In genomic region chr13:32831505-32832273, GRCm38 (mm10) we compare ENCODE assay signal across 20 mouse cellular contexts. TPM values are rescaled to one million over a fixed set of nuclear protein-coding genes. Genes with fewer than 3 reads are reported as not detected.
A peak's percentile ranks its signal among the peaks of the same experiment; 100 is the strongest.
DNase-seq lines count a peak whose midpoint lies in the region; ATAC-seq and TF ChIP-seq lines count a peak whose summit lies in the region.
"Had no signal": no experiment of that assay in that cellular context is flagged by ENCODE, and none has a peak within 500 bp of the region (broad histone marks: within the 10 kb centered on the region; RNA-seq: fewer than 3 reads in every experiment).

No protein-coding gene starts in this region.

- no peak overlapping the region for H3K9ac ChIP-seq in intestine, postnatal 0 days (ENCODE audit: low read depth, low read length)
- no peak overlapping the region for H3K9ac ChIP-seq in kidney, embryonic 16.5 days (replicated peaks; ENCODE audit: low read length)
- H3K9ac ChIP-seq: forebrain, postnatal 0 days; limb, embryonic 15.5 days; neural tube, embryonic 15.5 days had no signal

- no peak overlapping the region for H3K4me3 ChIP-seq in intestine, postnatal 0 days (ENCODE audit: low read depth, low read length)
- H3K4me3 ChIP-seq in kidney, embryonic 16.5 days (ENCODE audit: low read length) = no peak overlapping the region
- H3K4me3 ChIP-seq: limb, embryonic 15.5 days; neural tube, embryonic 15.5 days had no signal

- no peak for TF ChIP-seq CTCF in intestine, postnatal 0 days (IDR thresholded peaks at IDR 0.05; ENCODE audit: low read depth)

- H3K36me3 ChIP-seq in intestine, postnatal 0 days (ENCODE audit: control insufficient read depth, insufficient read depth) = no peaks in the 10 kb centered on the region
- H3K36me3 ChIP-seq in splenic B cell, adult 2 months (ENCODE audit: control insufficient read depth, insufficient read depth, low read length, poor library complexity, severe bottlenecking) = no peaks in the 10 kb centered on the region
- no peaks in the 10 kb centered on the region for H3K36me3 ChIP-seq in kidney, embryonic 16.5 days (ENCODE audit: insufficient read depth, low read length)
- H3K36me3 ChIP-seq: limb, embryonic 15.5 days; neural tube, embryonic 15.5 days had no signal

- no peaks in the 10 kb centered on the region; the same call in 1 of the 2 replicates for H3K4me1 ChIP-seq in intestine, postnatal 0 days (replicated peaks; ENCODE audit: control insufficient read depth, insufficient read depth, low read length)
- H3K4me1 ChIP-seq in kidney, embryonic 16.5 days (ENCODE audit: insufficient read depth, low read length) = no peaks in the 10 kb centered on the region
- H3K4me1 ChIP-seq: limb, embryonic 15.5 days had no signal

- peak overlapping the region; percentile 30; the same call in 1 of the 2 replicates for H3K4me2 ChIP-seq in intestine, postnatal 0 days (replicated peaks; ENCODE audit: low read depth)
- no peak overlapping the region for H3K4me2 ChIP-seq in kidney, embryonic 16.5 days (replicated peaks; ENCODE audit: low read depth, low read length)
- H3K4me2 ChIP-seq: heart, embryonic 11.5 days; limb, embryonic 15.5 days; neural tube, embryonic 15.5 days had no signal

- H3K9me3 ChIP-seq in intestine, postnatal 0 days (ENCODE audit: control insufficient read depth) = no peaks in the 10 kb centered on the region
- no peaks in the 10 kb centered on the region for H3K9me3 ChIP-seq in kidney, embryonic 16.5 days (ENCODE audit: low read length)
- H3K9me3 ChIP-seq: limb, embryonic 15.5 days; neural tube, embryonic 15.5 days had no signal

- peak; percentile 72 for ATAC-seq in intestine, postnatal 0 days
- ATAC-seq in kidney, embryonic 16.5 days (ENCODE audit: low FRiP score, low TSS enrichment) = no peak
- ATAC-seq: forebrain, postnatal 0 days had no signal

- WGBS in intestine, postnatal 0 days = 40% methylated on average over 3 of the region's 3 CpGs
- 60% methylated on average over 3 of the region's 3 CpGs for WGBS in kidney, embryonic 16.5 days

- DNase-seq in adrenal gland, postnatal 10 days = peak; percentile 25
- no peak for DNase-seq in adrenal gland, postnatal 4 days (ENCODE audit: low spot score in 2 of 2)
- peak; percentile 64 for DNase-seq in lung, postnatal 25 days (ENCODE audit: low spot score)
- no peak for DNase-seq in lung, postnatal 14 days
- DNase-seq in splenic B cell, adult 2 months (ENCODE audit: low read depth, low spot score) = peak; percentile 91
- no peak for DNase-seq in gastrocnemius, postnatal 25 days
- DNase-seq: cerebellum, adult 18-20 months; forebrain, postnatal 0 days; gastrocnemius, postnatal 10 days; heart, postnatal 4 days; kidney, postnatal 4 days; thymus, postnatal 25 days had no signal

- no peaks in the 10 kb centered on the region for H3K27me3 ChIP-seq in intestine, postnatal 0 days (replicated peaks; ENCODE audit: control insufficient read depth, insufficient read depth, low read length)
- H3K27me3 ChIP-seq in splenic B cell, adult 2 months (ENCODE audit: control insufficient read depth, insufficient read depth, low read length, poor library complexity, severe bottlenecking) = no peaks in the 10 kb centered on the region
- no peaks in the 10 kb centered on the region for H3K27me3 ChIP-seq in kidney, embryonic 16.5 days (ENCODE audit: insufficient read depth, low read length)
- H3K27me3 ChIP-seq: limb, embryonic 15.5 days; neural tube, embryonic 15.5 days had no signal

- peak overlapping the region; percentile 51 for H3K27ac ChIP-seq in intestine, postnatal 0 days (ENCODE audit: low read depth, low read length)
- no peak overlapping the region for H3K27ac ChIP-seq in kidney, embryonic 16.5 days (ENCODE audit: low read length)
- H3K27ac ChIP-seq: limb, embryonic 15.5 days; neural tube, embryonic 15.5 days had no signal

RNA-seq across cellular contexts. Expression of gene Serpinb1a, which starts 19.3 kb away (rescaled TPM):
- total RNA-seq in adrenal gland, postnatal 10 days (2021) = 10 to 100 TPM; 43.8 to 67.3 TPM
- 10 to 100 TPM; 32.7 to 41.3 TPM for total RNA-seq in adrenal gland, postnatal 4 days (2021)
- polyA plus RNA-seq in intestine, postnatal 0 days (2015; fragmentation: Nextera tagmentation; extraction: Ambion mirVana) = 598 and 670 TPM in 2 replicates
- 10.3 and 12.1 TPM in 2 replicates for polyA plus RNA-seq in kidney, embryonic 16.5 days (2015; fragmentation: Nextera tagmentation; extraction: Ambion mirVana)
- total RNA-seq in gastrocnemius, postnatal 25 days (2021) = 1 to 10 TPM; 5.4 to 7.8 TPM

RNA-seq across cellular contexts. Expression of gene D930007J09Rik, which starts 29.0 kb away (rescaled TPM):
- total RNA-seq in adrenal gland, postnatal 10 days (2021) = not detected
- not detected for total RNA-seq in adrenal gland, postnatal 4 days (2021)
- polyA plus RNA-seq in intestine, postnatal 0 days (2015; fragmentation: Nextera tagmentation; extraction: Ambion mirVana) = not detected in 2 replicates
- polyA plus RNA-seq in kidney, embryonic 16.5 days (2015; fragmentation: Nextera tagmentation; extraction: Ambion mirVana) = not detected in 2 replicates
- total RNA-seq in gastrocnemius, postnatal 25 days (2021) = not detected
- total RNA-seq: forebrain, postnatal 0 days; gastrocnemius, postnatal 10 days; heart, postnatal 4 days; megakaryocyte progenitor cell, adult 5-6 weeks had no signal
- polyA plus RNA-seq: forebrain, postnatal 0 days; heart, embryonic 11.5 days; limb, embryonic 15.5 days; neural tube, embryonic 15.5 days; stomach, embryonic 14.5 days had no signal

RNA-seq across cellular contexts. Expression of gene Wrnip1, which starts 29.9 kb away (rescaled TPM):
- 10 to 100 TPM; 36.3 to 39.9 TPM for total RNA-seq in adrenal gland, postnatal 10 days (2021)
- total RNA-seq in adrenal gland, postnatal 4 days (2021) = 10 to 100 TPM; 44.9 TPM
- polyA plus RNA-seq in intestine, postnatal 0 days (2015; fragmentation: Nextera tagmentation; extraction: Ambion mirVana) = 14.5 and 15.6 TPM in 2 replicates
- polyA plus RNA-seq in kidney, embryonic 16.5 days (2015; fragmentation: Nextera tagmentation; extraction: Ambion mirVana) = 19.7 and 21.1 TPM in 2 replicates
- 1 to 10 TPM; 5.8 to 7.5 TPM for total RNA-seq in gastrocnemius, postnatal 25 days (2021)

RNA-seq across cellular contexts. Expression of gene Mylk4, which starts 47.9 kb away (rescaled TPM):
- 10 to 100 TPM in 1 of 2 experiments, 1 to 10 TPM in 1; 4.5 to 17.1 TPM for total RNA-seq in adrenal gland, postnatal 10 days (2021)
- total RNA-seq in adrenal gland, postnatal 4 days (2021) = 1 to 10 TPM; 3.1 to 4.9 TPM
- not detected in 2 replicates for polyA plus RNA-seq in intestine, postnatal 0 days (2015; fragmentation: Nextera tagmentation; extraction: Ambion mirVana)
- 0.21 and 0.34 TPM in 2 replicates for polyA plus RNA-seq in kidney, embryonic 16.5 days (2015; fragmentation: Nextera tagmentation; extraction: Ambion mirVana)
- total RNA-seq in gastrocnemius, postnatal 25 days (2021) = 1,000 to 10,000 TPM in 1 of 2 experiments, 100 to 1,000 TPM in 1; 560 to 1,240 TPM
- total RNA-seq: left cerebral cortex, adult 18-20 months; megakaryocyte progenitor cell, adult 5-6 weeks had no signal

Comparison
In these comparisons a context has a peak if more than half of its experiments do, and no peak if none do; other contexts are left out.
1. DNase-seq: peak in adrenal gland, postnatal 10 days (single experiment), lung, postnatal 25 days (single experiment) and splenic B cell, adult 2 months (single experiment); none in adrenal gland, postnatal 4 days (0 of 2), lung, postnatal 14 days (single experiment) and gastrocnemius, postnatal 25 days (single experiment).
2. RNA of gene Wrnip1, which starts 29.9 kb away (total RNA-seq): 44.9 TPM in adrenal gland, postnatal 4 days and 36.3 to 39.9 TPM in adrenal gland, postnatal 10 days; 5.8 to 7.5 TPM in gastrocnemius, postnatal 25 days; every median in the first group is over 4 times any median in the second.